Mouse (Mus musculus) frontal cortex, postnatal 10 days (tissue): ENCODE results near the gene Pdk1.
"Not testable (repeated sequence)": the region's sequence is repeated elsewhere in the genome, so short reads cannot be mapped to it uniquely, and the experiment has no call there.

Experiments used
- DNase-seq, 2 experiments: peaks; one replicate each; pipeline ENCODE4 v3.0.0; 2022; ENCODE audit warnings: low spot score in 2 of 2, mixed read lengths in 1 of 2

Pdk1 gene

GRCm38 (mm10) chr2:71874422-71874821 is 1.4 kb downstream of the Pdk1 start:
- no peak for DNase-seq

- no peak for DNase-seq
Observed at GRCm38 (mm10) chr2:71874836-71875235, 1.8 kb downstream of the Pdk1 start.

GRCm38 (mm10) chr2:71877865-71878264 is 4.8 kb downstream of the Pdk1 start:
- no peak for DNase-seq

- no peak for DNase-seq
Observed at GRCm38 (mm10) chr2:71878441-71878840, 5.4 kb downstream of the Pdk1 start.

- no peak for DNase-seq
Observed at GRCm38 (mm10) chr2:71878943-71879342, 5.9 kb downstream of the Pdk1 start.

GRCm38 (mm10) chr2:71882914-71883651 is 10.1 kb downstream of the Pdk1 start:
- no peak for DNase-seq

GRCm38 (mm10) chr2:71887269-71887668 is 14.2 kb downstream of the Pdk1 start:
- no peak for DNase-seq

- DNase-seq = no peak
Observed at GRCm38 (mm10) chr2:71888437-71888836, 15.4 kb downstream of the Pdk1 start.

GRCm38 (mm10) chr2:71891536-71891935 is 18.5 kb downstream of the Pdk1 start:
- DNase-seq = no peak

GRCm38 (mm10) chr2:71892741-71893349 is 19.8 kb downstream of the Pdk1 start:
- DNase-seq = no peak

- no peak for DNase-seq
Observed at GRCm38 (mm10) chr2:71895596-71896286, 22.7 kb downstream of the Pdk1 start.

- DNase-seq = no peak
Observed at GRCm38 (mm10) chr2:71897420-71897819, 24.4 kb downstream of the Pdk1 start.

- peak in 1 of 2 experiments; percentile 24 for DNase-seq
Observed at GRCm38 (mm10) chr2:71898335-71898856, 25.4 kb downstream of the Pdk1 start.

GRCm38 (mm10) chr2:71899886-71900285 is 26.9 kb downstream of the Pdk1 start:
- DNase-seq = no peak

GRCm38 (mm10) chr2:71905154-71905553 is 32.1 kb downstream of the Pdk1 start:
- no peak for DNase-seq

GRCm38 (mm10) chr2:71906356-71906755 is 33.3 kb downstream of the Pdk1 start:
- not testable (repeated sequence) for DNase-seq

GRCm38 (mm10) chr2:71913911-71914310 is 40.9 kb downstream of the Pdk1 start:
- DNase-seq = no peak

GRCm38 (mm10) chr2:71919227-71919647 is 46.2 kb downstream of the Pdk1 start:
- no peak for DNase-seq

GRCm38 (mm10) chr2:71924931-71925330 is 51.9 kb downstream of the Pdk1 start:
- not testable (repeated sequence) for DNase-seq

GRCm38 (mm10) chr2:71934046-71934445 is 61.0 kb downstream of the Pdk1 start:
- DNase-seq = no peak

- DNase-seq = no peak
Observed at GRCm38 (mm10) chr2:71936711-71937110, 63.7 kb downstream of the Pdk1 start.

- DNase-seq = no peak
Observed at GRCm38 (mm10) chr2:71937649-71938308, 64.8 kb downstream of the Pdk1 start.
